Mouse (Mus musculus): ENCODE measurements around the gene Tmem274. TPM values are rescaled to one million over a fixed set of nuclear protein-coding genes. Genes with fewer than 3 reads are reported as not detected.

Tmem274 gene
- total RNA-seq (2023), result not detected in 2 replicates

DNA sequence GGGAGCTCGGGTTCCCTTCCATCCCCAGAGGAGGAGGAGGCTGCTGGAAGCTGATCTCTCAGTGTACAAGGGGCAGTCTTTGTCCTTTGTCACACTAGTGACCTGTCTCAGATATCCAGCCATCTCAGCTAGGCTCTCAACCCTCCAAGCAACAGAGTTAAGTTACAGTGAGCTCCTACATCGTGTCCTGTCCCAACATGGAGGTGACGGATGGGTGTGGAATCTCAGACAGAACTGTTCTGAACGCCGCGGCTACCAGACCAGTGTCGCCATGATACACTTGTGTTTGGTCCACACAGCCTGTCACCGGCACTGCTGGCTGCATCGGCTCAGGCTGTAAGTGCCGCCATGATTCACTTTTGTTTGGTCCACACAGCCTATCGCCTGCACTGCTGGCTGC lies at the start of gene Tmem274:
TSS of gene Tmem274 (plus strand) at position 301 of the 400 bp plus-strand sequence.

DNA sequence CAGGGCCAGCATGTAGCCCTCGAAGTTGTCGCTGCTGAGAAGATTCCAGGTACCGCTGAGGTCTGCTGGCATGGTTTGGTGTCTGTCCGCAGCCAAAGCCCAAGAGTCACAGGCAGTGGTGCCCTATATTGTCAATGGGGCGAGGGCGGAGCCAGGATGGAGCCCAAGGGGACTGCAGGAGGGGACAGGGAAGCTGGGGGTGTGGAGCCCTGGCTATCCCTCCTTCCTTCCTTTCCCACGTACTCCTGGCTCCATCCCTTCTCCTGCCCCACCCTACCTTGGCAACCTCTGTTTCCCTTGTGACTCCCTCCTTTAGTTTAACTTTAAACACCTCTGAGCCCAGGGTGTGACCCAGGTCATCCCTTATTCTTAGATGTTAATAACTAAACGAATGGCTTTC lies 22.3 kb upstream of the Tmem274 start, which contains the start of gene Rbp7:
TSS of gene Rbp7 (minus strand) at position 100 of the 400 bp plus-strand sequence.

DNA sequence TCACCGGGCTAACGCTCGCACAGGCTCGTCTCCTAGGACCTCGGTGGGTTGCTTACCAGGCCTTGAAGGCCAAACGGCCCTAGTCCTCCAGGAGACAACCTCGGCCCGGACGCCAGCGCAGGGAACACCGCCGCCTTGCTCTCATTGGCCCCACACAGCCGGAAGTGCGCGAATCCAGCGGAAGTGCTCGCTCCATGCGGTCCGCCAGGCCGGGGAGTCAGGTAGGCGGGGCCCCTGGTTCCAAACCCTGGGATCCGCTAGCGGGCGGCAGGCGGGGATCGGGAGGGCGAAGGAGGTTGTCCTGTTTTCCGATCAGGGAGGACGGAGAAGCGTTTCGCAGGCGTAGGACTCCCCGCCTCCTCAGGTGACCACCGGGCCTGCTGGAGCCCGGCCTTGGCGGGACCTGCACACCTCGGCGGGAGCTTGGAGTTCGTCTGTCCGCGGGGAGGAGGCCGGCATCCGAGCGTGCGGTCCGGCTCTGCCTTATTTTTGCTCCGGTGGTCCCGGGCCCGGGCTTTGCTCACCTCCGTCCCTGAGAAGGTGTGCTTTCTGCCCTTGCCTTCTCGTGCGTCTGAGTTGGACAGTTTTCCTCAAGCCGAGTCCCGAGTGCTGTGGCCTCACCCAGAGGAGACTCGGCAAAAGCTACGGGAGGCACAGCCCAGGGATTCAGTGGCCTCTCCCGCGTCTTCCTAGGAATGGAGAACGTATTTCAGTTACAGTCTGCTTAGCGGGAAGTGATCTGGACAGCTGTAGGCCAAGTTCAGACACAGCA lies 8.1 kb downstream of the Tmem274 start, which contains the start of the genes Nmnat1 and Lzic:
TSS of gene Nmnat1 (minus strand) at position 150 of the 772 bp plus-strand sequence.
TSS of gene Lzic (plus strand) at position 177 of the 772 bp plus-strand sequence.

DNA sequence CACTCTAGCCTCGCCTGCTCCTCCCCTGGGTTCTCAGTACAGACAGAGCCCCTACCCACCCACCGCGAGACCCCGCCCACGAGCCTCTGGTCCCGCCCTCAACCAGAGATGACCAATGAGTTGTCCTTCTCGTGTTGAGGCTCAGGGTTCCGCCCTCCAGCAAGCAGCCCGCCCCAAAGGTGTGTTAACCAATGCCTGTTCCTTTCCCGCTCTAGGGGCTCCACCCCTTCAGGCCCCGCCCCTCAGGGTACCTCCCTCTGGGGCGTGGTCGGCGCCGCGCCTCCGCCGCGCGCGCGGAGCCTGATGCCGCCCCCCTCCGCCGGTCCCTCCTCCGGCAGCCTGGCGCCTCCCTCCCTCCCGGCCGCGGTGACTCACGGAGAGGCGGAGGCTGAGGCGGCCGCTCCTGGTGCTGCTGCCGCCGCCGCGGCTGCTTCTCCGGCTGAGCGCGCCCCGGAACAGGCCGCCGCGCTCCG lies 40.7 kb downstream of the Tmem274 start, which contains the start of gene Ctnnbip1:
TSS of gene Ctnnbip1 (plus strand) at position 369 of the 473 bp plus-strand sequence.

Other genes with a start within 250 kb of the Tmem274 start
- gene Kif1b, start 169.7 kb upstream of the Tmem274 start, total RNA-seq (2023), result 52.6 and 66.9 TPM in 2 replicates
- gene Ube4b, start 50.6 kb upstream of the Tmem274 start, total RNA-seq (2023), result 29.2 and 62.4 TPM in 2 replicates
- gene Rbp7, start 22.4 kb upstream of the Tmem274 start, total RNA-seq (2023), result not detected in 2 replicates
- 0.92 and 1.8 TPM in 2 replicates for gene Nmnat1, start 7.8 kb downstream of the Tmem274 start, total RNA-seq (2023)
- 13.0 and 20.9 TPM in 2 replicates for gene Lzic, start 7.9 kb downstream of the Tmem274 start, total RNA-seq (2023)
- gene Ctnnbip1, start 40.9 kb downstream of the Tmem274 start, total RNA-seq (2023), result 10.7 and 17.9 TPM in 2 replicates
- gene Clstn1, start 109.1 kb downstream of the Tmem274 start, total RNA-seq (2023), result 0.70 and 1.6 TPM in 2 replicates
- gene Pik3cd, start 225.2 kb downstream of the Tmem274 start, total RNA-seq (2023), result 183 and 197 TPM in 2 replicates